Mouse (Mus musculus): ENCODE measurements around the gene Mmab.

Gene Mmab

GRCm38 (mm10) chr5:114443566-114444367 lies at the start of gene Mmab, which contains the start of gene Mvk:
Gene Mmab, minus strand, starts transcription at chr5:114444060.
Gene Mvk, plus strand, starts transcription at chr5:114444269.
- peak; percentile 100 for DNase-seq

- no peak for DNase-seq
Measured at GRCm38 (mm10) chr5:114490241-114490640, 46.4 kb upstream of the Mmab start.

- DNase-seq, result peak; percentile 8
Measured at GRCm38 (mm10) chr5:114489570-114489969, 45.7 kb upstream of the Mmab start.

GRCm38 (mm10) chr5:114485685-114486084 lies 41.8 kb upstream of the Mmab start:
- no peak for DNase-seq

GRCm38 (mm10) chr5:114482587-114483011 lies 38.7 kb upstream of the Mmab start:
- no peak for DNase-seq

GRCm38 (mm10) chr5:114478267-114478666 lies 34.4 kb upstream of the Mmab start:
- DNase-seq, result no peak

GRCm38 (mm10) chr5:114474741-114475491 lies 31.1 kb upstream of the Mmab start:
- no peak for DNase-seq

GRCm38 (mm10) chr5:114470359-114470758 lies 26.5 kb upstream of the Mmab start:
- DNase-seq, result no peak

- no peak for DNase-seq
Measured at GRCm38 (mm10) chr5:114468007-114468406, 24.1 kb upstream of the Mmab start.

GRCm38 (mm10) chr5:114467430-114467829 lies 23.6 kb upstream of the Mmab start:
- DNase-seq, result no peak

GRCm38 (mm10) chr5:114467019-114467418 lies 23.2 kb upstream of the Mmab start:
- DNase-seq, result no peak

GRCm38 (mm10) chr5:114465641-114466040 lies 21.8 kb upstream of the Mmab start:
- DNase-seq, result no peak

GRCm38 (mm10) chr5:114464561-114464960 lies 20.7 kb upstream of the Mmab start:
- DNase-seq, result no peak

GRCm38 (mm10) chr5:114462067-114463040 lies 18.5 kb upstream of the Mmab start:
- no peak for DNase-seq

GRCm38 (mm10) chr5:114461238-114461637 lies 17.4 kb upstream of the Mmab start:
- DNase-seq, result peak; percentile 72

- peak; percentile 26 for DNase-seq
Measured at GRCm38 (mm10) chr5:114456995-114457605, 13.2 kb upstream of the Mmab start.

- peak; percentile 89 for DNase-seq
Measured at GRCm38 (mm10) chr5:114456287-114456686, 12.4 kb upstream of the Mmab start.

GRCm38 (mm10) chr5:114449011-114449410 lies 5.2 kb upstream of the Mmab start:
- DNase-seq, result no peak

GRCm38 (mm10) chr5:114444368-114444692 lies 470 bp upstream of the Mmab start:
- DNase-seq, result no peak

- DNase-seq, result no peak
Measured at GRCm38 (mm10) chr5:114435588-114435987, 8.3 kb downstream of the Mmab start.

- no peak for DNase-seq
Measured at GRCm38 (mm10) chr5:114434359-114434758, 9.5 kb downstream of the Mmab start.

GRCm38 (mm10) chr5:114429781-114430180 lies 14.1 kb downstream of the Mmab start:
- DNase-seq, result no peak
